Mouse (Mus musculus) urinary bladder, adult 2 months (tissue): ENCODE measurements around the gene Tspan9. TPM values are rescaled to one million over a fixed set of nuclear protein-coding genes. Genes with fewer than 3 reads are reported as not detected.

Experiments
- DNase-seq: peaks from one replicate; pipeline ENCODE4 v3.0.0; 2022; ENCODE audit warnings: low spot score
- polyA plus RNA-seq: library from polyadenylated mRNA; depleted of rRNA; stranded (reverse); fragments of >200 nt; gene quantifications from 2 replicates; pipeline ENCODE4 v1.2.3, GENCODE M21; 2012

Tspan9 gene
- polyA plus RNA-seq, 1 experiment = 112 TPM

DNA sequence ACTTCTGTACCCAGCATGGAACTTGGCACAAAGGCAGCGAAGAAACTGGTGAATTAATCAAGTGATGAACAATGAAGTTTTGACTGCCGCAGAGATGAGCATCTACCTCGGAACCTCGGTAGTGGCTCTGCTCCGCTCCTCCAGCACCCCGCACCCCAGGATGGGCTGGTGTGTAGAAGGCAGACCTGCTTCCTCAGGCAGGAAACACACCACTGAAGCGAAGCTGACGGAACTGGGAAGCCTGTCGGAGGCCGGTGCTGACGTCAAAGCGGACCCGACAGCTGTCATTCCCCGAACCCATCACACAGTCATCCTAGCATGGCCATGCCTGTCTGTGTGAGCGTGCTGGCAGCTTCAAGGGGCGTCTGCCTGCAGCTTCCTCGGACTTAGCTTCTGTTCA, 131.6 kb downstream of the Tspan9 start:
- DNase-seq = no peak

DNA sequence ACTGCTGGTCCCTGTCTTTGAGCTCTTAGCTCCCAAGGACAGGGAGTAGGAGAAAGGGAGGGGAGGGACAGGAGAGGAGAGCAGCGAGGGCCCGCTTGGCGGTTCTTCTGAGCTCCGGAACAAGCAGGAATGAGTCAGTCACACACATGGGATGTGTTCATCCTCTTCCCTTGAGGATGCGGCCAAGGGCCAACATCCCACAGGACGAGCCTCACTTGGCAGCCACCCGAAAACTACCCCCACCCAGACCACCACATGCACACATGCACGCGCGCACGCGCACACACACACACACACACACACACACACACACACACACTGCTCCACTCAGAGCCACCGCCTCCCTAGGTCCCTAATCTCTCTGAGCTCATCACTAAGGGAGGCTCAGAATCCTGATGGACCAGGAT, 132.3 kb downstream of the Tspan9 start:
- DNase-seq = no peak

- DNase-seq = no peak
Measured at GRCm38 (mm10) chr6:128010135-128010971, 133.0 kb downstream of the Tspan9 start.

DNA sequence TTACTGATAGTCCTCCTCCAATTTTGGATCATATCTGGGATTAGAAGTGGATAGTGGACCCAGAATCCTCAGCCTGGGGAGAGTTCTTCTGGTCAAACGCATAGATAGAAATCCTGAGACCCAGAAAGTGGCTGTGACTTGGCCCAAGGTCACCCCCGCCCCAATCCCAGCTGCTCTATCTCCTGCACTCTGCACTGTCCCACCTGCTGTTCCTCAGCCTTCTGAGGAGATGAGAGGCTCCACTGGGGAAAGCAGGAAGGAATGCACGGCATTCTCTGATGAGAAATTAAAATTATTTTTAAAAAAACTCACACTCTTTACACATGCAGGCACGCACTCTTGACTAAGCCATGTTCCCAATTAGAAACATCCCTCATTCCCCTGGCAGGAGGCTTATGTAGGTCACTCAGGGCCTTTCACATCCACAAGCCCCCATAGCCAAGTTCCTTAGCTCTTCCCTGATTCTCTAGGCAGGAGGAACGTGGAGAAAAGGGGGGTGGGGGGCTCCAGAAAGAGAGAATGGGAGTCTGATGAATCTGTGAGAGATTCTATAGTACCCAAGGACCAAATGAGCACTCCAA, 135.3 kb downstream of the Tspan9 start:
- DNase-seq = no peak

DNA sequence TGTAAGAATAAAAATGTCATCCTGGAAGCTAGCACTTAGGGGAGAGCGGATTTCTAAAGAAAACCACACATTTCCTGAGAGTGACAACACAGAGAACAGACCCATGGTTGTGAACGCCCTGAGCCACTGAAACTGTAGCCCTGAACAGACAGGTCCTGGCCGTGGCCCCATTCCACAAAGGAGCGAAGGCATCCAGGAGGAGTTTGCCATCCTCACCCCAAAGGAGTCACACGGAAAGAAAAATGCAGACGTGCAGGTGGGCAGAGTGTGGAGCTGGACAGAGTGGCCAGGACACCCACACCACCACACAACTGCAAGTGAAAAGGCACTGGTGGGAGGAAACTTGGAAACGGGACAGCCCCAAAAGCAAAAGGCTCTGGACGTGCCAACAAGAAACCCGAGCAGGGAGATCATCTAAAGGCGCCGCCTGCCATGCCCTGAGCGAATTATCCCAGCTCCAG, 136.1 kb downstream of the Tspan9 start:
- DNase-seq = no peak

- DNase-seq = no peak
Measured at GRCm38 (mm10) chr6:128006156-128006555, 137.2 kb downstream of the Tspan9 start.

DNA sequence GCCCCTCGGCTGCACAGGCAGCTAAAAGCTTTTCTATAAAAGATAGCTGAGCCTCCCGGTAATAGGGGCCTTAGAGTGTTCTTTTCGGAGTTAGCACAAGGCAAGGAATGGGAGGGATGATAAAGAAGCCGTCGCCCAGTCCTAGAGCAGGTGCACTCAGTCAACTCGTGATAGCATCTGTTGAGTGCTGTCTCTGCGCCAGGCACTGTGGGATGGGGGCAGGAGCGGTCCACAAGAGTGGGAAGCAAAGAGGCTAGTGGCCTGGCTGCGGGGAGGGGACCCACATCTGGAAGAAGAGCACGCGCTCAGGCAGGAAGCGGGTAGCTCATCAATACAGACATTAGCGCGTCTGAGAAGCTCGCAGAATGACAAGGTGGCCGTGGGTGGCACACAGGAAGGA, 138.8 kb downstream of the Tspan9 start:
- DNase-seq = no peak

GRCm38 (mm10) chr6:128003542-128003941, 139.9 kb downstream of the Tspan9 start:
- no peak for DNase-seq

DNA sequence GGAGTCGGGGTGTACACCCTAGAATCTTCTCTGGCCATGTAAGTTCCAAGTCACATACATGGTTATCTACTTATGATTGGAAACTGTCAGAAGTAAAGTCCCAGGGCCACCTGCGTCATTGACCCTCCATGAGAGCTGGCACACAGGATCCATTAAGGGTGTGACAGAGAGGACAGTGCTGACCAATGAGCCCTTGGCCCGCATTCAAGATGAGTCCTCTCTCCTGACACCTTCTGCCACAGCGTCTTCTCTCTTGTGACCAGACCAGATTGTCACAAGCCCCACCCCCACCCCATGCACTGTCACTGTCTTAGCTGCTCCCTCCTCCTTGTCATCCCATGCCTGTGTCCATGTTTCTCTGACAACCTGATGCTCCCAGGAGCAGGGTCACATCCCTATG, 140.7 kb downstream of the Tspan9 start:
- no peak for DNase-seq

- no peak for DNase-seq
Measured at GRCm38 (mm10) chr6:128002104-128002503, 141.3 kb downstream of the Tspan9 start.

DNA sequence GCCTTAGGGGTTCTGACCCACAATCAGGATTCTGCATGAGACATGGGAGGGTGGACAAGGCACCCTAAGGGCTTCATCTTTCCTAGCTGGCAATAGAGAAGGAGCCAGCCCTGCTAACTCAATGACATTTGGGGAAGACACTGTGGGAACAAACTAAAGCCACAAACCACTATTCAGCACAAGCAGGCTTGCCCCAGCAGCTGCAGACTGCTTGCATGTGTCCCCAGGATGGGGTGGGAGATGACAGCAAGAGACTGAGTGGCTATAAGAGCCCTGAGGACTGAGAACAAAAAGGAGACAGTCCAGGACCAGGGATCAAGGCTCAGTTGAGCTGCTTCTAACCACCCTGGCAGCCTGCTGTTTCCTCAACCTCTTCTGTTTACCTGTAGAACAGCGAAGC, 141.8 kb downstream of the Tspan9 start:
- DNase-seq = no peak

DNA sequence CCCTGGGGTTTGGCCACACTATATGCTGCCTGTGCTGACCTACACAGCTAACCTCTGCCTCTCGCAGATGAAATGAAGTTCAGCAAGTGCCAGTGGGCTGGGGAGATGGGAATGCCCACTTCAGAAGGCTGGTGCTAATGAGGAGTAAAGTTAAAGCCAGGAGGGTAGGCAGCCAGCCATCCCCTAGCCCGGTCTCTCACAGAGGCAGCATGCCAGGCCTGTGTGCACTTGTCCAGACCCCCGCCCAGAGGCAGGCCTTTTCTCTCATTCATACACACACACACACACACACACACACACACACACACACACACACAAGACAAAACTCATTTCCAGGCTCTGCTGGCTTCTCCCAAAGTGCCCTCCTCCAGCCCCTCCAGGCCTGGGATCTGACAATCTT, 142.6 kb downstream of the Tspan9 start:
- no peak for DNase-seq

- DNase-seq = no peak
Measured at GRCm38 (mm10) chr6:127999118-127999517, 144.3 kb downstream of the Tspan9 start.

DNA sequence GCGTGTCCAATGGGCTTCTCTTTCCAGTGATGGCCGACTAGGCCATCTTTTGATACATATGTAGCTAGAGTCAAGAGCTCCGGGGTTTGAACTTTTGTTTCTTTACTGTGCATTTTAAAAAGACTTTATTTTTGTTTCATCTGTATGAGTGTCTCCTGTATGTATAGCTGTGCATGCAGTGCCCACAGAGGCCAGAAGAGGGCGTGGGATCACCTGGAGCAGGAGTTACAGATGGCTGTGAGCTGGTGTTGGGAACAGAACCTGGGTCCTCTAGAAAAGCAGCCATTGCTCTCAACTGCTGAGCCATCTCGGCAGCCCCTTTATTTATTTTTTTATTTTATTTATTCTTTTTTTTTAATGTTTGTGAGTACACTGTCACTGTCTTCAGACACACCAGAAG, 146.5 kb downstream of the Tspan9 start:
- no peak for DNase-seq

DNA sequence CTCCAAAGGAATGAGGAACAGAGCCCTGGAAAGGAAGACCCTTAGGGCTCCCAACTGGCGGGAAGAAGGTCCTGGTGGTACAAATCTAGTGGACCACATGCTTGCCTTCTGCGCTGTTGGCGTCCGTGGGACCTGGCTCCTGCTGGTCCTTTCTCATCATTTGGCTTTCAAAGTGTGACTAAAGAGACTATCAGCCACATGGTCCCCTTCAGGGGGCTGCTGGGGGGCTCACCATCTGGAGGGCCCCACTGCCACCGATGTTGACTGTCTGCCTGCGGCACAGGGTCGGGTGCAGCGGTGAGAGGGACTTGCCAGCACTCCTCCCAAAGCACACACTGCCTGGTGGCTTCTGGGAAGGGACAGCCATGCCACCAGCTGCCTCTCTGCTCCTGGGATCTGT, 150.4 kb downstream of the Tspan9 start:
- DNase-seq = no peak

DNA sequence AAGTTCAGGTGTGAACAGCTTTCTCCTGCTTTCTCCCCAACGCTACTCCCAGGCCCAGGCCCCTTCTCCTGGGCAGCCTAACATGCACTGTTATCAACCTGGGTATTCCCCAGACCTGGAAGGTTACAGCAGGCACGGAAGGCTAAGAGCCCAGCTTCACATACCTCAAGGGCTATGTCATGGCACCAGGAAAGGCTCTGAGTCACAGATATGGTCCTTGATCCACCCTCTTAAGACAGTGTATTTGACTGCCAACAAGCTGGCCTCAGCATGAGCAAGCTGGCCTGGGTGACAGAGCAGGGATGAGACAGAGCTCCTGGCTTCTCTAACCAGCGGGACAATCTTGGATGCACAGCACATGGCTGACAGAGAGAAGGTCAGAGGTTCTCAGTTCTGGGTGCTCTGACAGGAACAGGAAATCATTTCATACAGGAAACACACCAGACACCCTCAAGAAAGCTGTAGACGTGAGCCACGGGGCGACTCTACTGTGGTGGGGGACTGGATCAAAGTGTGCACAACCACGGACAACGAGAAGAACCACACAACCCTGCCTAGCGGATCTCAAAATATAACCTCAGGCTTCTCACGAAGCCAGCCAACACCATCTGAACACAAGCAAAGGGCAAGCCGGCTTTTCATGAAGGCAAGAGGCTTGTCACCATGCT, 151.8 kb downstream of the Tspan9 start:
- no peak for DNase-seq

DNA sequence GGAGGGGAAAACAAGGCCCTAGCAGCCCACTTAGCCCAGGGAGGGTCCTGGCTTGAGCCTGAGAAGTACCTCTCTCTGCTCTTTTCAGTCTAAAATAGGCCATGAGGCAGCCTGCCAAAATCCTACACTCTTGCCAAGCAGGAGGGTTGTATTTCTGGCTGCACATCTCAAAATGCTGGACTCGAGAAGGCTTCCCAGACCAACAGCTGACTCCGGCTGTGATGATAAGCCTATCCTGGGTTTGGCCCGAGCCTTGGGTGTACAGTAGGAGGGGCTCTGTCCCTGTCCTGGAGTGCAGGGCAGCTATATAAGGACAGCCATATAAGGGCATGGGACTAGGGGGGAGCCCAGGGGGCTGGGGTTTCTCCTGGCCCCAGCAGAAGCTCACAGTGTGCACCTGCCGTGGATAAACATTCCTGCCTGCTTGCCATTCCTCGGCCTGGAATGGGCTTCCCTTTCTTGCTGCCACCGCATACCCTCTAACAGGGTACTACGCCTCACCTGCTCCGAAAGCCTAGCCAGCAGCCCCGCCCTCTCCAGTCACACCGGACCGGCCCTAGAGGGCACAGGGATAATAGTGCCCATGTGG, 153.7 kb downstream of the Tspan9 start:
- DNase-seq = peak; percentile 45

- DNase-seq = no peak
Measured at GRCm38 (mm10) chr6:127988944-127989494, 154.4 kb downstream of the Tspan9 start.

DNA sequence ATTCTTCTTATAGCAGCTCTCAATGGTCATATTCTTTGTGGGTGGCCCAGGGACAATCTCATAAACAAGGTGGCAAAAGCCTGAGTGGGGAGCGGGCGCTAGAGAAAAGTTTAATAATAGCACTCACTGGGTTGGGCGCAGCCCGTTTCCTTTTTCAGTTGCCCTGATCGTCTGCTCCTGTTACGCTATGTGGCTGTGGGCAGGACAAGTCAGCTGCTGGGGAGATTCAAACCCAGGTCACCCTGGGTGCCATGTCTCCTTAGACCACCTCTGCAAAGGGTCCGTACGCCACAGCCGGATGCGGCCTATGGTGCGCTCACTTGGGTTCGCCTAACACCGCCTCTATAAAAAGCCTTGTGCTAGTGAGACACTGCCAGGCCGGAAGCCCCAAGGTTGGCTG, 156.0 kb downstream of the Tspan9 start:
- DNase-seq = no peak

- DNase-seq = no peak
Measured at GRCm38 (mm10) chr6:127986357-127986756, 157.0 kb downstream of the Tspan9 start.

GRCm38 (mm10) chr6:127981176-127981575, 162.2 kb downstream of the Tspan9 start:
- no peak for DNase-seq

- no peak for DNase-seq
Measured at GRCm38 (mm10) chr6:127980381-127981045, 162.9 kb downstream of the Tspan9 start.
